Mouse (Mus musculus) kidney, embryonic 16.5 days (tissue): ENCODE data around the gene Mrgprh. TPM values are rescaled to one million over a fixed set of nuclear protein-coding genes. Genes with fewer than 3 reads are reported as not detected.

Experiments
- ATAC-seq: fragments of 200-750 bp; cut with Nextera tagmentation; 2 replicates; pipeline ENCODE4 v1.8.0; 2017; ENCODE audit warnings: moderate TSS enrichment; ENCODE audit not compliant: low FRiP score, low TSS enrichment
- H3K27ac ChIP-seq: fragments of 300-500 bp; sonication (generic); 2 replicates; pipeline ENCODE4 v1.5.1; 2014; ENCODE audit warnings: low read length
- H3K27me3 ChIP-seq: fragments of 300-500 bp; sonication (generic); 2 replicates; pipeline ENCODE4 v1.6.1; 2014; ENCODE audit warnings: low read length, control low read depth, mixed read lengths; ENCODE audit not compliant: insufficient read depth
- H3K36me3 ChIP-seq: fragments of 300-500 bp; sonication (generic); 2 replicates; pipeline ENCODE4 v1.6.1; 2014; ENCODE audit warnings: low read length, control low read depth, mixed read lengths; ENCODE audit not compliant: insufficient read depth
- H3K4me1 ChIP-seq: fragments of 300-500 bp; sonication (generic); 2 replicates; pipeline ENCODE4 v1.6.1; 2014; ENCODE audit warnings: low read length, control low read depth, mixed read lengths; ENCODE audit not compliant: insufficient read depth
- H3K4me2 ChIP-seq: fragments of 300-500 bp; sonication (generic); replicated peaks from 2 replicates; pipeline ENCODE4 v1.6.1; 2014; ENCODE audit warnings: low read depth, low read length
- H3K4me3 ChIP-seq: fragments of 300-500 bp; sonication (generic); 2 replicates; pipeline ENCODE4 v1.5.1; 2014; ENCODE audit warnings: mild to moderate bottlenecking, low read length
- H3K9ac ChIP-seq: fragments of 300-500 bp; sonication (generic); replicated peaks from 2 replicates; pipeline ENCODE4 v1.6.1; 2014; ENCODE audit warnings: low read length
- H3K9me3 ChIP-seq: fragments of 300-500 bp; sonication (generic); 2 replicates; pipeline ENCODE4 v1.6.1; 2016; ENCODE audit warnings: low read length, control low read depth
- WGBS: fragments of 180-500 bp; shearing (Covaris S2); extraction: QIAGEN DNeasy Blood & Tissue Kit; methylation state at CpG from one replicate; pipeline ENCODE4 v1.1.7; 2014; 5-methylcytosine and 5-hydroxymethylcytosine counted together
- polyA plus RNA-seq: library from polyadenylated mRNA; unstranded; fragments of >200 nt; fragmentation: Nextera tagmentation; extraction: Ambion mirVana; gene quantifications from 2 replicates; pipeline ENCODE4 v1.2.1, GENCODE M21; 2015

Mrgprh gene
- polyA plus RNA-seq, result not detected in 2 replicates

- Histone ChIP-seq H3K4me1 (peaks cover 8% of the 10 kb centered on the region; the same call in 1 of the 2 replicates), H3K36me3 (no peaks in the 10 kb centered on the region), H3K9me3 (no peaks in the 10 kb centered on the region), H3K27ac (no peak within 1 kb of the TSS), H3K4me2 (no peak within 1 kb of the TSS), H3K9ac (no peak within 1 kb of the TSS), H3K4me3 (no peak within 1 kb of the TSS), H3K27me3 (no peaks in the 10 kb centered on the region)
- no peak for ATAC-seq
- 84% methylated on average over 5 of the region's 5 CpGs for WGBS
Observed at GRCm38 (mm10) chr17:12875734-12876133, at the start of gene Mrgprh. TSS of gene Mrgprh (plus strand) at chr17:12876034.

GRCm38 (mm10) chr17:12830351-12830750 lies 45.5 kb upstream of the Mrgprh start:
- Histone ChIP-seq H3K27ac (no peak overlapping the region), H3K4me1 (no peaks in the 10 kb centered on the region), H3K27me3 (no peaks in the 10 kb centered on the region), H3K36me3 (no peaks in the 10 kb centered on the region), H3K4me2 (no peak overlapping the region), H3K9ac (no peak overlapping the region), H3K9me3 (peaks cover 9% of the 10 kb centered on the region; the same call in 1 of the 2 replicates), H3K4me3 (no peak overlapping the region)
- WGBS, result 75% methylated on average over 5 of the region's 5 CpGs
- ATAC-seq, result no peak

- ATAC-seq, result no peak
- WGBS, result 92% methylated on average over 3 of the region's 3 CpGs
- Histone ChIP-seq H3K27ac (no peak overlapping the region), H3K4me1 (no peaks in the 10 kb centered on the region), H3K9me3 (peaks cover 3% of the 10 kb centered on the region; the same call in 1 of the 2 replicates), H3K4me2 (no peak overlapping the region), H3K27me3 (no peaks in the 10 kb centered on the region), H3K36me3 (no peaks in the 10 kb centered on the region), H3K9ac (no peak overlapping the region), H3K4me3 (no peak overlapping the region)
Observed at GRCm38 (mm10) chr17:12832231-12832630, 43.6 kb upstream of the Mrgprh start.

GRCm38 (mm10) chr17:12832657-12833056 lies 43.2 kb upstream of the Mrgprh start:
- Histone ChIP-seq H3K27ac (no peak overlapping the region), H3K4me3 (no peak overlapping the region), H3K9ac (no peak overlapping the region), H3K9me3 (no peaks in the 10 kb centered on the region; the same call in 1 of the 2 replicates), H3K27me3 (no peaks in the 10 kb centered on the region), H3K4me2 (no peak overlapping the region), H3K4me1 (no peaks in the 10 kb centered on the region), H3K36me3 (no peaks in the 10 kb centered on the region)
- ATAC-seq, result no peak
- 95% methylated on average over 4 of the region's 4 CpGs for WGBS

- H3K9ac ChIP-seq, result no peak overlapping the region
- H3K9me3 ChIP-seq, result no peaks in the 10 kb centered on the region
- no peaks in the 10 kb centered on the region for H3K27me3 ChIP-seq
- no peak overlapping the region for H3K27ac ChIP-seq
- 69% methylated on average over 3 of the region's 3 CpGs for WGBS
- peak; percentile 94 for ATAC-seq
- H3K36me3 ChIP-seq, result no peaks in the 10 kb centered on the region
- H3K4me2 ChIP-seq, result no peak overlapping the region
- no peak overlapping the region for H3K4me3 ChIP-seq
- H3K4me1 ChIP-seq, result no peaks in the 10 kb centered on the region
Observed at GRCm38 (mm10) chr17:12834317-12834716, 41.5 kb upstream of the Mrgprh start.

GRCm38 (mm10) chr17:12834826-12835225 lies 41.0 kb upstream of the Mrgprh start:
- no peak overlapping the region for H3K9ac ChIP-seq
- no peaks in the 10 kb centered on the region for H3K9me3 ChIP-seq
- peak overlapping the region; percentile 82 for H3K27ac ChIP-seq
- ATAC-seq, result no peak
- 52% methylated on average over 3 of the region's 3 CpGs for WGBS
- no peak overlapping the region for H3K4me3 ChIP-seq
- no peaks in the 10 kb centered on the region for H3K27me3 ChIP-seq
- no peaks in the 10 kb centered on the region for H3K36me3 ChIP-seq
- no peaks in the 10 kb centered on the region for H3K4me1 ChIP-seq
- H3K4me2 ChIP-seq, result no peak overlapping the region

- Histone ChIP-seq H3K4me1 (no peaks in the 10 kb centered on the region), H3K27me3 (no peaks in the 10 kb centered on the region), H3K36me3 (no peaks in the 10 kb centered on the region), H3K9ac (no peak overlapping the region), H3K4me2 (no peak overlapping the region), H3K27ac (no peak overlapping the region), H3K4me3 (no peak overlapping the region), H3K9me3 (no peaks in the 10 kb centered on the region)
- 93% methylated on average over 5 of the region's 5 CpGs for WGBS
- no peak for ATAC-seq
Observed at GRCm38 (mm10) chr17:12835738-12836137, 40.1 kb upstream of the Mrgprh start.

GRCm38 (mm10) chr17:12839475-12840267 lies 36.2 kb upstream of the Mrgprh start:
- no peak overlapping the region for H3K9ac ChIP-seq
- H3K9me3 ChIP-seq, result no peaks in the 10 kb centered on the region

GRCm38 (mm10) chr17:12843826-12844225 lies 32.0 kb upstream of the Mrgprh start:
- H3K4me2 ChIP-seq, result no peak overlapping the region
- 67% methylated on average over 6 of the region's 6 CpGs for WGBS
- no peak overlapping the region for H3K4me3 ChIP-seq
- no peaks in the 10 kb centered on the region for H3K9me3 ChIP-seq
- H3K4me1 ChIP-seq, result peaks cover 7% of the 10 kb centered on the region
- no peak overlapping the region for H3K27ac ChIP-seq
- H3K36me3 ChIP-seq, result no peaks in the 10 kb centered on the region
- no peak for ATAC-seq
- H3K27me3 ChIP-seq, result no peaks in the 10 kb centered on the region
- H3K9ac ChIP-seq, result no peak overlapping the region

More at GRCm38 (mm10) chr17:12839475-12840267, 36.2 kb upstream of the Mrgprh start:
- H3K4me3 ChIP-seq, result no peak overlapping the region
- H3K4me1 ChIP-seq, result no peaks in the 10 kb centered on the region
- no peak for ATAC-seq
- H3K36me3 ChIP-seq, result no peaks in the 10 kb centered on the region
- H3K4me2 ChIP-seq, result no peak overlapping the region
- no peak overlapping the region for H3K27ac ChIP-seq
- WGBS, result 79% methylated on average over 10 of the region's 10 CpGs
- no peaks in the 10 kb centered on the region for H3K27me3 ChIP-seq

- H3K4me3 ChIP-seq, result no peak overlapping the region
- H3K27me3 ChIP-seq, result no peaks in the 10 kb centered on the region
- 85% methylated on average over 4 of the region's 4 CpGs for WGBS
- H3K9ac ChIP-seq, result no peak overlapping the region
- no peak overlapping the region for H3K27ac ChIP-seq
- H3K9me3 ChIP-seq, result no peaks in the 10 kb centered on the region
- no peaks in the 10 kb centered on the region for H3K36me3 ChIP-seq
- no peak for ATAC-seq
- no peak overlapping the region for H3K4me2 ChIP-seq
- H3K4me1 ChIP-seq, result peaks cover 7% of the 10 kb centered on the region
Observed at GRCm38 (mm10) chr17:12844540-12844939, 31.3 kb upstream of the Mrgprh start.
